Mouse (Mus musculus) testis, adult 2 months (tissue): ENCODE data around the gene Pdpk1.

ENCODE experiments used
- CTCF ChIP-seq: fragments of 200-500 bp; IDR thresholded peaks from 2 replicates; pipeline ENCODE4 v1.5.1; 2012; ENCODE audit warnings: low read depth, mild to moderate bottlenecking, inconsistent platforms, low read length, moderate library complexity; ENCODE audit not compliant: control insufficient read depth, insufficient read depth, insufficient replicate concordance
- POLR2A ChIP-seq: fragments of 200-500 bp; IDR thresholded peaks from 2 replicates; pipeline ENCODE4 v1.6.1; 2012; ENCODE audit warnings: low read depth, mild to moderate bottlenecking, inconsistent platforms, low read length, moderate library complexity; ENCODE audit not compliant: control insufficient read depth

DNA sequence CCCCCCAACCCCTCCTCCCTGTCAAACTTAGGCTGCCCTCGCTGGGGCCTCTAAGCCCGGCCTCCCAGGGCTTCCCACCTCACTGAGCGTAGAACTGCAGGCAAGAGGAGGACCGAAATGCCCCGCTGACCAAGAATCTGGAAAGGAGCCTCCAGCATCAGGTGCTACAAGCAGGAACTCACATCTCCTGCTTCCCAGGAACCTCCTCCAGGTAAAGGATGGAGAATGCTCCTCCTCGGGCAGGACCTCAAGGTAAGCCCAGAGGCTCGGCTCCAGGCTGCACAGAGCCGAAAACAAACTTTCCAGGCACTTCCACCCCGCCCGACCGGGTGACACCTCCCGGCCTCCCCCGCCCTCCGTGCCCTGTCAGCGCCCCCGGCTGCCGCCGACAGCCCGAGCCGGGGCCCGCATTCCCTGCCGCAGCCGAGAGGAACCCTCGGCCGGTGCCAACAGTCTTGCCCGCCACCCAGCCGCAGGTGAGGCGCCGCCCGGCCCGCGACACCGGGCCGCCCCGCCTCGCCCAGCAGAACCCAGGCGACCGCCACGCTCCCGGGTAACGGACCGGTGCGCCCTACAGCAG is 9.8 kb downstream of the Pdpk1 start:
- no peak for TF ChIP-seq POLR2A
- no peak for TF ChIP-seq CTCF
